Mouse (Mus musculus) c-Kit-positive CD71-positive TER-119-negative erythroid progenitor cells, embryonic 14.5 days (primary cell): ENCODE data around the gene Baiap2l2.
"Not testable (repeated sequence)": the region's sequence is repeated elsewhere in the genome, so short reads cannot be mapped to it uniquely, and the experiment has no call there.

Experiments
- DNase-seq: peaks from one replicate; pipeline ENCODE4 v3.0.0-alpha.2; 2013; ENCODE audit warnings: low read depth

The Baiap2l2 gene

DNA sequence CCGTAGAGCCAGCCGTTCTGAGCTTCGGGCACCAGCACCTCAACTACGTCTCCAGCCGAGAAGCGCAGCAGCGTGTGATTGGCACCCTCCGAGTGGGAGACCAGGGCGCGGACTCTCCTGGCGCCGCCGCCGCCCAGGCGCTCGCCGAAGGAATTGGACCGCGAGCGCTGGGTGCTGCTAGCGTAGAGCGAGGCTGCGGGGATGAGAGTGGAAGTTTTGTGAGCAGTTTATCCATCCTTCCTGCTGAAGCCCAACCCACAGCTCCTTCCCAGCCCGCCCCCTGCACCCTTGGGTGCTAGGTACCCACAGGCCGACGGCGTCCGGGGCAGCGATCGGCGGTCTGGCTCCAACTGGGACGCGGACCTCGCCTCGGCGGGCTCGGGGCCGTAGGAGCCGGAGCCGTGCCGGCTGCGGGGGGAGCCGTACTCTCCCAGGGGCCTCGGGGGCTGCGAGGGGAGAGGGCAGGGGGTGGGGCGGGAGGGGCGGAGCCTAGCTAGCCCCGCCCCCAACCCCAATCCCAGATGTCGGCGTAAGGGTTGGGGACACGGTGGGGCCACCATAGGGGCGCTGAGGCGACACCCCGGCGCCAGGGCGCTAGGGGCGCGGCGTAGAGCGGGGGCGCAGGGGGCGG lies 24.1 kb downstream of the Baiap2l2 start:
- DNase-seq = no peak

DNA sequence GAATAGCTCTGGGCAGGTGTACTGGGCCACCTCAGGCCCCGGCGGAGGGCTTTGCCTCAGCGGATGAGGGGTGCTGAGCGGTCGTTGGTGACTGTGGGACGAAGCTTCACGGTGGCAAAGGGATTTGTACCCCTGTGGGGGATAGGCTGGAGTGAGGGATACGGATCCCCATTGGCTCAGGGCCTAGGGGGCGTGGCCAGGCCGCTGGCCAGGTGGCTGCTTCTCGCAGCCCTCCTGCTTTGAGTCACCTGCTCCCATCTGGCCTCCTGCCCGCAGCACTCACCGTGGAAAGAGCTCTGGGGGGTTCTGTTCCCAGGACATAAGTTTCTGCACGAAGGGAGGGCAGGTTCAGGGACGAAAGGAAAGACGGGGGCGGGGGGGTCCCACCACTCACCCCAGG lies 26.8 kb downstream of the Baiap2l2 start:
- DNase-seq = no peak

DNA sequence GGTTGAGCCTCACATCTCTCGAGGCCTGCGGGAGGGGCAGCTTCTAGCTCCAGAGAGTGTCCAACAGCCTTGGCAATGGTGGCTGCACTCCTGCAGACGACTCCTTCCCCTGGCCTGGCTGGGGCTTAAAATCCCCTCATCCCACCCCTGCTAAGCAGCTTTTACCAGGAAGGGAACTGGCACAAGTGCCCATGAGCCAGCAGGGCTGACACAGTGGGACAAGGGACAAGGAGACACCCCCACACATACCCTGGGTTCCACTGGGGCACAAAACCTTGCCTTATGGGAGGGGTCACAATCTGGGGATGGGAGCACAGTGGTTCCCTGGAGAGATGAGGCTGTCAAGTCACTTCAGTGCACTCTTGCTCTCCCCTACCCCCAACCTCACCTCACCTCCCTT lies 30.7 kb downstream of the Baiap2l2 start, which contains the start of gene Slc16a8:
TSS of gene Slc16a8 (minus strand) at position 101 of the 400 bp plus-strand sequence.
- DNase-seq = no peak

DNA sequence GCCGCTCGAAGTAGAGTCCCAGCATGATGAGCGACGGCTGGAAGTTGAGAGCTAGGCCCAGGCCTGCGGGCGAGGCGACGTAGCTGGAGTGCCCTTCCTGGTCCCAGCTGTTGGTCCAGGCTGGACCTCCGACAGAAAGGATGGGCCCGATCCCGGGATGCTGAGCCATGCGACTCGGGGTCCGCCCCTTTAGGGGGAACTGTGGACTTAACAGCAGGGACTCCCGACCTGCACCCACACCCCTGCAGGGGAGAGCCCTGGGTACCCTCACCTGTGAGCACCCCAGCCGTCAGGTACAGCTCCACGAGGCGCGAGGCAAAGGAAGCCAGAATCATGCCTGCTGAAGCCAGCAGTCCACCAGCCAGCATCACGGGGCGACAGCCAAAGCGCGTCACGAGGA lies 32.8 kb downstream of the Baiap2l2 start:
- no peak for DNase-seq

DNA sequence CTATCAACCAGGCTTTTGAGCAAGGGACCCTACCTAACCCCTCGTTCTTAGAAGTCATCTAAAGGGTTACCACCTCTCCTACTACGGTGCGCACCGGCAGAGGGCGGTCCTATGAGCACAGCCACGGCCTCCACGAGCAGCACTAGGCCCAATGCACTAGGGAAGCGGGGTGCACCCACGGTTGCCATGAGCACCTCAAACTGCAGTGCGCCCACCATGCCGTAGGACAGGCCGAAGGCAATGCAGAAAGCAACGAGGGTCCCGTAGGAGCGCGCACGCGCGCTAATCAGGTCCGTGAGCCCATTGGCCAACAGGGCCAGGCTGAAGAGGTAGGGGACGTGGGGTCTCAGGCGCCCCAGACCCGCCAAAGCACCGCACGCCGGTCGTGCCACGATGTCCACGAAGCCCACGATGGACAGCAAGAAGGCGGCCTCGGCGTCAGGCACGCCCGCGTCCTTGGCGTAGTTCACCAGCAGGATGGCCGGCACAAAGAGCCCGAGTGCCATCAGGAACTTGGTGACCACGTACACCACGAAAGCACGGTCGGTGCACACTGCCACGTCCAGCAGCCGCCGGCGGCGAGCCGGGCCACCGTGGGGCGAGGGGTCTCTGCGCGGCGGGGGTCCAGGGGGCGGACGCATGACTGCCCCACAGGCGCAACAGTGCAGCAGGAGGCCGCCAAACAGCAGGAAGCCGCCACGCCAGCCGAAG lies 33.4 kb downstream of the Baiap2l2 start:
- DNase-seq = no peak

DNA sequence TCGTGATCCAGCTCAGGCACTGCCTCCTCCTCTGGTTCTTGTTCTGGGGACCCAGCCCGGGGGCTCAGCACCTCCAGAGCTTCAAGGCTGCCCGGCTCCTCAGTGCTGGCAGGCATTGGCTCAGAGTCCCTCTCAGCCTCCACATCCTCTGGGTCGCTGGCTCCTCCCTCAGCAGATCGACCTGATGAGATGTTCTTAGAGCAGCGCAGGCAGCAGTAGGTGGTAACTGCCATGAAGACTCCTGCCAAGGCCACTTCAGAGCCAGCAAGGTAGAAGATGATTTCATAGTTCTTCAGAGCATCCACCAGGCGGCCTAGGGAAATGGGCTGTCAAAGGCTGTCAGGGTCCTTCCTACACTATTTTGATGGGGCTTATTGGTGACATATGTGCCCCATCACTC lies 34.2 kb downstream of the Baiap2l2 start:
- DNase-seq = no peak

DNA sequence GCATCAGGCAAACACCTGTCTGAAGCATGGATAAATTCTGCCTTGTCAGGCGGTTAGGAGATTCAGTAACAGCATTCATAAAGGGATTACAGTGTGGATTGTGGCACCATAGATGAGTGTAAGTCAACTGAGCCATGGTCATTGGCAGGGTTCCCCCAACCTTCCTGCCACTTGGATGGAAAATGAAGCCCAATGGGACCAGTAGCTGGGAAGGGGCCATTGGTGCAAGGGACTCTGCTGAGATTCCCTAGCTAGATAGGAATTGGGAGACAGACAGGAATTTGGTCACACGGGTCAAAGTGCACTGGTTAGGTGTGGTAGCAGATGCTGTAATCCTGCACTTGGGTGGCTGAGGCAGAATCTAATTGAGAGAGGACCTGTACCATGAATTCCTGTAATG lies 35.1 kb downstream of the Baiap2l2 start:
- no peak for DNase-seq

DNA sequence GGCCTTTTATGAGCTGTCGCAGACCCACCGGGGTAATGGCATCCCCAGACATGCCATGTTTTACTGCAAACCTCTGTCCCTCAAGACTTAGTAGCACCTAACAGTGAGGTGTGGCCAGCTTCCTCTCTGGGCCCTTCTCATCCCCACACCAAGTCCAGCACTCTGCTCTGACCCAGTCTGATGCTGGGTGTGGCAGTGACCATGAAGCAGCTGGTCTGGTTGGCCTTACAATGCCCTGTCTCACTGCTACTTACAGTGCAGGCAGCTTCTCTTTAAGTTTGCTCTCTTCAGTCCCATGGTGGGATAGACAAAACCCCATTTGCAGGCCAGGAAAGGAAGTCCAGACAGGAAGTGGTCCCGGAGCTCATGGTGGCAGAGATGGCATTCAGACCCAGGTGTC lies 40.0 kb downstream of the Baiap2l2 start:
- no peak for DNase-seq

DNA sequence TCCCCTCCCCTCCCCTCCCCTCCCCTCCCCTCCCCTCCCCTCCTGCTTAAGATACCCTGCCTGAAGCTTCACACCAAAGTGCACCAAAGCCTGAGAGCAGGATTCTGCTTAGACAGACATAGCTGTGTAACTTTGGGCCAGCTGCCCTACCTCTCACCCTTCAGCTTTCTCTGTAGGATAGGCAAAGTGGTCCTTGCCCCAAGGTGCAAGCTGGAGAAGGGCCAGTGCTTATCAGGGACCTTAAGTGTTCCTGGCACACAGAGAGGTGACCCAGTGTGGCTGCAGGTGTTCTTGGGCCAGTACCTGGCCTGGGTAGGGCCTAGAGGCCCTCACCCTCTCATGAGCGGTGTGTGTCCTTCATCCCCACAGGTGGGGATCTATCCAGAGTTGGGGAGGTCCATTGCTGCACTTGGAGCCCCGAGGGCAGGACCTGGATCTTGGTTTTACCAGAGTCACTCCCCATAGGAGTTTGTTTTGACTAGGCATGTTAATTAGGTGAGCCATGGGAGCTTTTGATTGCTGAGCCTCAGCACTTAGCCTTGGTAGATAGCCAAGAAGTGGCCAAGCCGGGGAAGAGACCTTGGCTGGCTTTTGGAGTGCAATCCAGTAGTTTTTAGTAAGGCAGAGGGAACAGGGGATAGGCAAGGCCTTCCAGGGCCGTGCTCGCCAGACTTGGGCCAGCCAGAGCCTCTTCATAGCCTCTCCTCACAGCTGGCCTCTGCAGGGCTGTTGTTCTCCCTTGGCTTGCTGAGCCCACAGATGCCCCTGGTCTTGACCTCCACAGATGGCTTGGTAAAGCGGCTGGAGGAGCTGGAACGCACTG lies 41.1 kb downstream of the Baiap2l2 start:
- no peak for DNase-seq

DNA sequence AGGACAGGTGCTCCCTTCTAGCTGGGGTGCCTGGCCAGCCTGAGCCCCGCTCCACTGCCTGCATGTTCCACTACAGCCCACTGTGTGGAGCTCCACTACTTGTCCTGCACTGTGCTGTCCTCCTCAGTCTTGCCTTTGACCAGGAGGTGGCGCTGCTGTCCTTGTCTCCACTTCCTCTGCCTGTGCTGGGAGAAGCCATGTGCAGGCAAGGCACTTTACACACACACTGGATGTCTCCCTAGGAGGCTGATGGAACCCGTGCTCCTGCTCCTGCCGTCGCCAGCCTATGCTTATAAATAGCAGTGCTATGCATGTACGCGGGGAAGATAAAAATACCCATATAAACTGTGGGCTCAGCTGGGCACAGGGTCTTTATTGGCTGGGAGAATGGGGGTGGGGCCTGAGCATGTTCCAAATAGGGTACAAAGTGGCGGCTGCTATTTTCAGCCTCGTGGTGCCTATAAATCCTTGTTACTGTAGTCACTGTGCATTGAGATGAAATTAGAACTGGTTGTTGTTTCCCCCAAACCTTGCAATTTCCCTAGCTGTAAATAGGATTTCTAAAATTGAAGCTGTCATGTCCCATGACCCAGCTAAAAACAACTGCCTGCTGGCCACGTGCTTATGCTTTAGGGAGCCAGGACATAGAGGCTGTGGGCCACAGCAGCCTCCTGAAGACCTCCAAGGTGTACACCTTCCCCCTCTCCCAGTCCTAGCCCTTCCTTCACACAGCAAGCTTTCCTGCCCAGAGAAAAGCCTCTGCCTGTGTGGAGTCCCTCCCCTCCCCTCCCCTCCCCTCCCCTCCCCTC lies 41.9 kb downstream of the Baiap2l2 start:
- peak; percentile 92 for DNase-seq

DNA sequence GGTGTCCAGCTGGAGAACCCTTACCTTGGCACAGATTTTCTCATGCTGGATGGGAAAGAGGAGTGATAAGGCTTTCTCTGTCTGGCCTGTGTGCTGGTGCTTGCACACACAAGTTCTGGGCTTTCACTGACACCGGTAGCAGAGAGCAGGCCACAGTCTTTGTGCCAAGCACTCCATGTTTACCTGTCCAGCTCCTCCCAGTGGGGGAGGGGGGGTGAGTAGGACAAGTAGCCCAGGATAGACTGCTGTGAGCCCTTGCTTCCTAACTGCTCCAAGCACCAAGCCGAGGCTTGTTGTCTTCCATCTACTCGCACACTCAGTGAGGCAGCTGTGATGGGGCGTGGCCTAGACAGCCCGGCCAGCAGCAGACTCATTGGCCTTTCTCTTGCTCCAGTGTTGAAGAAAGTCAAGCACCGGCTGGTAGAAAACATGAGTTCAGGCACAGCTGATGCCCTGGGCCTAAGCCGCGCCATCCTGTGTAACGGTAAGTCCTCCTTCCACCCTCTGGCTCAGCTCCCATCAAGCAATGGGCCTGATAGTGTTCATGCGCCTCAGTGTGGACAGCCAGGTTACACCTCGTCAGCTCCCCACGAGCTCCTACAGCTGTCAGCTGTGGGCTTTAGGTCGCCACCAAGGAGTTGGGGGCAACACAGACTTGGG lies 42.6 kb downstream of the Baiap2l2 start:
- no peak for DNase-seq

DNA sequence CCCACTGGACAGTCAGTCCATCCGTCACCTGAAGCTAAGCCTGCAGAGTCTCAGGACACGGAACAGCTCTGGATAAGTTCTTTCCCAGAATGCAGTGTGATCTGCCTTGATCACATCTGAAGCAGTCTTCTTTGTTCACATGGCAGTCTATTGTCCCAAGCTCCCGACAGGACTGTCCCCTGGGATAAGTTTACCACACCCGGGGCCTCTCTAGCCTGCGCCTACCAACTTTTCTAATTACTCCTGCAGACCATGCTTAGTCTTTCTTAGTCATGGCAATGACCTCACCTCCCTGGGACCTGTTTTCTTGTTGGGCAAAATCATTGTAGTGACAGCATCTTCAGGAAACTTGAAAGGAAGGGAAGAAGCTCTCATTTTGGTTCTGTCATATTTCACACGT lies 47.3 kb downstream of the Baiap2l2 start:
- DNase-seq = no peak

DNA sequence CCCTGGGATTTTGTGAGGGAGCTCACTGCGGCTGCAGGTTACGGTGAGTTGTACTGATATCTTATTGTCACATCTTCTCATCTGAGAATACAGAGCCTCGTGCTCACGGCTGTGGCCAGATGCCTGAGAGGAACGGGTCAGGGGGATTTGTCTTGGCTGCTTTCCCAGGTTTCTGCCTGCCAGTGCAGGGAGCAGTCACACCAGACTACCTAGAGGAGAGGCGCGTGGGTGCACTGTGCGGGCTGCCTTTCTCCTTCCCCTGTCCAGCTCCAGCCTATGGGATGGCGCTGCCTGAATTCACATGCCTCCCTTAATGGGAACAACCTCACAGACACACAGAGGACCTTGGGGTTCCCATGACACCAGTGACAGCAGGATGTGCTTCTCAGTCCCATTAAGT lies 50.1 kb downstream of the Baiap2l2 start:
- DNase-seq = no peak

DNA sequence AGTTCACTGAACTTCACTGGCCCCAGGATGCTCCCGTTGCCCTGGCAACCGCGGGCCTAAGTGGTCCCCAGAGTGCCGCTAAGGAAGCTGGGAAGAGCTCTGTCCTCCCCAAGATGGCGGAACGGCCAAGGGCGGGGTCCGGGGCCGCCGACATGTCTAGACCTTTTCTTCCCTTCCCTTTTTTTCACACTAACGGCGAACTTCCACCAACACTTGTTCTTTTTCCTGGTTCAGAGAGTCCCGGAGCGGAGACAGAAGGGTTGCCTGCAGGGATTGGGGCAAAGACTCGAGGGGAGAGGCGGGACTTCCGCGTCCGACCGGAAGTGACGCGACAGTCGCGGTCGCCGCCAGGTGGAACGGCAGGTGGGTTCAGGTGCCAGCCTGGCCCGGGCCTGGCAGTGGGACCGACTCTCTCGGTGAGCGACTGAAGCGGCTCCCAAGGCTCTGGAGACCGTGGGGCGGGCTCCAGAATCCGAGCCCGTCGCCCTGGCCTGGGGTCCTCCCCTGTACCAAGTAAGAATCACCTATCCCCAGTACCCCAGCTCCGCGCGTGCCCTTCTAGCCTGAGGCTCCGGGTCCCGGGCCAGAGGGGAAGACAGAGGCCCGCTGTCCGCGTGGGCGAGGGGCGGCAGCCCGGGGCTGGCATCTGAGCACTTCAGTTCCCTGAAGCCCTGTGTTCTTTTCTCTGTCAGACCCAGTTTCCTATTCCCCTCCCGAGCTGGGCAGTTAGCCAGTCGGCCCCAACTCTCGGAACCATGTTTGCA lies 56.1 kb downstream of the Baiap2l2 start, which contains the start of the genes Pick1 and Gm49486:
TSS of gene Pick1 (plus strand) at position 116 of the 764 bp plus-strand sequence.
TSS of gene Gm49486 (plus strand) at position 334 of the 764 bp plus-strand sequence.
- peak; percentile 85 for DNase-seq

DNA sequence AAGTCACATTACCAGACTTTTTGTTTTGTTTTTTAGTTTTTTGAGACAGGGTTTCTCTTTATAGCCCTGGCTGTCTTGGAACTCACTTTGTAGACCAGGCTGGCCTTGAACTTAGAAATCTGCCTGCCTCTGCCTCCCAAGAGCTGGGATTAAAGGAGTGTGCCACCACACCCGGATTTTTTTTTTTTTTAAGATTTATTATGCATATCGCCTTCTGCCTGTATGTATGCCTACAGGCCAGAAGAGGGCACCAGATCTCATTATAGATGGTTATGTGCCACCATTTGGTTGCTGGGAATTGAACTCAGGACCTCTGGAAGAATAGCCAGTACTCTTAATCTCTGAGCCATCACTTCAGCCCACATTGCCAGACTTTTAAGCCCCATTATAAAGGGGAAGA lies 59.6 kb downstream of the Baiap2l2 start:
- DNase-seq = not testable (repeated sequence)

DNA sequence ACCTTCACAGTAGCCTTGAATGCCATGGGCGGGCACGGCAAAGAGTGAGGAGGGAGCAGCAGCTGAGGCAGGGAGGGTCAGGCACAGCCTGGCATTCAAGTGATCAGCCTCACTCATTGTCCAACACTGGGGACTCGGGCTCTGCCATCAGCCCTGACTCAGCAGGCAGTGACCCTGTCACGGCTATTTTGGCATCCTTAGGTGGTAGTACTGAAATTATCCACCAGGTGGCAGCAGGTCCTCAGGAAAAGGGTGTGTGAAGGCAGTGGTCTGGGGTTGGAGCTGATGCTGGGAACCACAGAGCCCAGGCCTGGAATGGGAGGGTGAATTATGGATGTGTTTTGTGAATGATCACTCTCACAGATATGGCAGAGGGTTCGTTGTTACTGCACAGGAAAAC lies 60.7 kb downstream of the Baiap2l2 start:
- peak; percentile 73 for DNase-seq

DNA sequence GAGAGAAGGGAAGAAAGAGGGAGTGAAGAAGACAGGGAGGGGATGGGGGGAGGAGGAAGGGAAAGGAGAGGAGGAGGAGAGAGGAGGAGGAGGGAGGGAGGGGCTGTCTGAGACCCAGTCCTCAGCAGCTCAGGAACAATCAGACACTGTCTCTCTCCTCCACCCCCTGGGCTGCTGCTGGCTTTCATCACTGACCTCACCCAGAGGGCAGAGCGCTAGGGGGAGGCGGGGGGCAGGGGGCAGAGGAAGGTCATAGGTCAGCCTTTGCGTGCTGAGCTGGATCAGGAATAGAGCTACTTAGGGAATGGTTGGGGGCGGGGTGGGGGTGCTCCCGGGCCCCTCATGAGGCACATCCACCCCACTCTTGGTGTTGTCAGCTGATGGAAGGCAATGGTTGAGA lies 61.7 kb downstream of the Baiap2l2 start:
- DNase-seq = no peak

DNA sequence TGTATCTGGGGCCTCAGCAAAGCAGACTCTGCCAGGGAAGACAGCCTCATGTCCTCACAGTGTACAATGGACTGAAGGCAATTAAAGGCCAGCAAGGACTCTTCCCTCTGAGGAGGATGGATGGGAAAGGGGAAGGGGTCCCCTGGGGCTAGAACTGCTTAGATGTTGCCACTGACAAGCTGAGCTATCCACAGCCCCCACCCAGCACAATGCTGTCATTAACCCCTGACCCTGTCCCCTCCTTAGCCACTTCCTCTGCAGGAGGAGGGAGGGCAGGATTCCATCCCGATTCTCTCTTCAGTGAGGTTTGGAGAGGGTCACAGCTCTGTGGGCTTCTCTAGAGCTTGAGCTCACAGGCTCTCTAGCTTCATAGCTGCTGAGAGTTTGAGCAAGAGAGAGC lies 65.8 kb downstream of the Baiap2l2 start:
- no peak for DNase-seq

DNA sequence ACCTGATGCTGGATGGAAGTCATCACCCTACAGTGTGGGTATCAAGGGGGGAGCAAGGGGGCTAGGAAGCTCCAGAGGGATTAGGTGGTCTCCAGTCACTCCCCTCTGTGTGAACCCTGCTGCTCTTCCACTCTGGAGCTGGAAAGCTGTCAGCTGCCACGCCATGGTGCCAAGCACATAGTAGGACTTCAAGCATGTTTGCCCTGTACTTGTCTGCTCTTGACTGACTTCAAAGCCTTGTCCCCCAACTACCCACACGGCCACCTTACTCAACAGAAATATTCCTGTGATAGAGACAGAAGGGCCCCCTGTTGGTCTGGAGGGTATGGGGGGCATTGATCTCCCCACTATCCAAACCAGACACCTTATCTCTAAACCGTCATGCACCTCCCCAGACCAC lies 69.1 kb downstream of the Baiap2l2 start:
- no peak for DNase-seq

DNA sequence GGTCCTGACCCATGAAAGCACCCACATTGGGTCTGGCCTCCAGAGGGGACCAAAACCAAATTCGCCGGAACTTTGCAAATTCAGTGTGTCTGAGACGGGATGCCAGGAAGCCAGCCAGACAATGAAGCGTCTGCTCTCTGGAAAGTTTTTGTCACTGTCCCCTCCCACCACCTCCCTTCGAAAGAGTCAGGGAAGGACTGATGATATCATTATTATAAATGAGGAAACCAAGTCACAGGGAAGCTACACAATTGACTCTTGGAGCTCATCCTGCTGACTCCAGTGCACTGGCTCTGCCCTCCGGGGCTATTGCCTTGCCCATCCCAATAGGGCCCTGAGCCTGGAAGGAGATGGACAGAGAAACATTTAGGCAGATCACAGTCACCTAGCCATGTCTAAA lies 71.7 kb downstream of the Baiap2l2 start:
- no peak for DNase-seq
